Mouse (Mus musculus) spleen, adult 2 months (tissue): ENCODE results near the gene Ggt7.

Experiments
- CTCF ChIP-seq: fragments of 200-500 bp; IDR thresholded peaks from 2 replicates; pipeline ENCODE4 v1.5.1; 2011; ENCODE audit warnings: mild to moderate bottlenecking, inconsistent platforms; ENCODE audit not compliant: insufficient read depth, insufficient read length, insufficient replicate concordance; ENCODE audit errors: extremely low read depth
- POLR2A ChIP-seq: fragments of 200-500 bp; IDR thresholded peaks from 2 replicates; pipeline ENCODE4 v1.6.1; 2011; ENCODE audit warnings: low read depth, low read length, inconsistent platforms

GRCm38 (mm10) chr2:155536292-155536691 lies 18.3 kb upstream of the Ggt7 start:
- no peak for TF ChIP-seq POLR2A
- no peak for TF ChIP-seq CTCF
